Mouse (Mus musculus): Measurements from ENCODE around the gene Hoxc11.

The Hoxc11 gene

DNA sequence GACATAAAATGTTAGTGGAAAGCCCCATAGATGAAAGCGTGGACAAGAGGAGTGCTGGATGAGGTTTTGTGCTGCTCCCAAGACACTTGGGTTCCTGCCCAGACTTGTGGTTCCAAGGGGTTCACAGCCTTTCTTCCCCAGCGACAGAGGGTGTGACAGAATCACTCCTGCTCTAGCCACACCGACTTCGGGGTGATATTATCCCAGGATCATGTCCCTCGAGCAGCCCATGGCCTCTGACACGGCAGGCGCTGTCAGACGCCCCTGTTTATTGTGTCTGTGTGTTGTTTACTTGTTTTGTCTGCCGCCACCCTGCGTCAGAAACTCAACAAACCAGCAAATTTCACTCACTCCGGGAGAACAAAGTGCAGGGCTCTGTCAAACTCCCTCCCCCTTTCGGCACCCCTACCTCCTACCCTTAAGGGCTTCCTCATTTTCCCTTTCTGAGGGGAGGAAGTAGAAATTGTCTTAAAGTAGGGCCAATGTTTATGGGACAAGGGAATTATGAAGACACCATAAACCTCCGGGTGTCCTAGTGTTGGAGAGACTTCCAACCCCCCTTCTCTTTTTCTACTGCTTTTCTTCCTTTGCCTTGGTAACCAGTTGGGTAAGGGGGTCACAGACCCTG is 48.7 kb downstream of the Hoxc11 start:
- DNase-seq (ENCODE audit: low read depth, low spot score), result no peak

DNA sequence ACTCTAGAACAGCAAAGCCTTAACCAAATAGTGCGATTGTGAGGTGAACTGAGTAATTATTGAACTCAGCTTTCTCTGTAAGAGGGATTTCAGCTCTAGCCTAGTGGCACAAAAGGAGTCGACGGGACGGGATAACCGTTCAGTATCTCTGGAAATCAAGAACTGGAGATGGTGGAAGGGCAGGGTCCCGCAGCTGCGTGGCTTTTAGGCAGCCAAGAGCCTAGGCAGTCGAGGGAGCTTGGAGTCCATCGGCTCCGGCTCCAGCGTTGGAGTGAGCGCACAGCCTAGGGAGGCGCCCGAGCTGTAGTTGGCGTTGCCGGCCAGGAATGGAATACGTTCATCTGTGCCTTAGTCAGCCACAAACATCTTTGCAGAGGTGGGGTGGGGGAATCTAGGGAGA is 51.1 kb downstream of the Hoxc11 start:
- no peak for DNase-seq (ENCODE audit: low read depth, low spot score)

DNA sequence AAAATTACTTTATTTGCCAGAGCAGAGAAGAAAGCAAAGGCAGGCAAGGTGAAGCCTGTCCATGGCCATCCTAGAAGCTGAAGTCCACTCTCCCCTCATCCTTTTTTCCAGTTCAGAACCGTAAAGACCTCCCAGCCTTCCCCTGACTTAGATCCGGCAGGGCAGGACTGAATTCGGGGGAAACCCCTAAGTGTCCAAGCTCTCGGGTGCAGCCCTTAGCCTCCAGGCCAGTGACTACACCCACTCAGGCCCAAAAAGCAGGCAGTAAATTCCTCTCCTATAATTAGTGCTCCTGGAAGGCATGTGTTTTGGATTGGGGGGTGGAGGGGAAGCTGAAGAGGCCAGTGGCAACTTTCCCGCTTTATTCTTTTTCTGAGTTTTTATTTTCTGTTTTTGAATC is 51.6 kb downstream of the Hoxc11 start:
- DNase-seq (ENCODE audit: low read depth, low spot score), result no peak

DNA sequence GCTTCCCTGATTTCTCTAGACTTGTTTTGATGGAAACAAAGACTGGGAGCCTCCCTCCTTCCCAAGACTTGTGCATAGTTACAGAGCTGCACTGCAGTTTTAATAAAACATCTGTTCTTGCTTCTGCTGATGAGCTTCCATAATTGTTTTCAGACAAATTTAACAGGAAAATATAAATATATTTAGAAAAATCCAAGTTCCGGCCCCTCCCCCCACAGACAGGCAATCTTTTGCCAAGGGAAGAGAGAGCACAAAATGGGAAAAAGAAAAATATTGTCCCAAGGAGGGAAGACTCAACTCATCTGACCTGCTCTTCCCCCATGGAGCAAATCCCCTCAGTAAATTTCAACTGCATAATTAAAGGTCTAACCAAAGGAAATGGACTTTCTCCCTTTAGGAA is 52.1 kb downstream of the Hoxc11 start:
- no peak for DNase-seq (ENCODE audit: low read depth, low spot score)
